Mouse (Mus musculus) CH12.LX (cell line): ENCODE data around the gene Apbb1. TPM values are rescaled to one million over a fixed set of nuclear protein-coding genes. Genes with fewer than 3 reads are reported as not detected.

Experiments used
- DNase-seq: peaks from one replicate; pipeline ENCODE4 v3.0.0-alpha.2; 2013; ENCODE audit errors: extremely low read depth
- H3K27ac ChIP-seq: 2 replicates; pipeline ENCODE4 v1.5.1; 2012; ENCODE audit warnings: low read depth, mild to moderate bottlenecking, control low read depth, moderate library complexity; ENCODE audit not compliant: insufficient read depth
- H3K27me3 ChIP-seq: replicated peaks from 2 replicates; pipeline ENCODE3; 2012; ENCODE audit warnings: inconsistent platforms
- H3K36me3 ChIP-seq, 2 experiments: replicated peaks in 1 of 2; 2 replicates each; pipeline versions ENCODE3 to v1.6.1; 2012; ENCODE audit warnings: inconsistent platforms in 1 of 2, low read length in 1 of 2, mild to moderate bottlenecking in 1 of 2, mixed read lengths in 1 of 2, moderate library complexity in 1 of 2; ENCODE audit not compliant: control insufficient read depth in 1 of 2, insufficient read depth in 1 of 2
- H3K4me1 ChIP-seq, 2 experiments: 2 replicates each; pipeline ENCODE4 v1.6.1; 2012; ENCODE audit warnings: inconsistent platforms in 1 of 2, moderate library complexity in 1 of 2; ENCODE audit not compliant: insufficient read depth in 2 of 2, control insufficient read depth in 1 of 2
- H3K4me2 ChIP-seq: 2 replicates; pipeline ENCODE4 v1.6.1; 2012; ENCODE audit warnings: low read depth, mild to moderate bottlenecking, control low read depth; ENCODE audit not compliant: poor library complexity, insufficient read depth, severe bottlenecking
- H3K4me3 ChIP-seq, 3 experiments: fragments of 150-350 bp in 1 of 3; sonication (generic) in 1 of 3; replicated peaks in 1 of 3; 2 replicates each; pipeline versions ENCODE3 to v1.5.1; 2011 to 2012; ENCODE audit warnings: low read depth in 2 of 3, low read length in 2 of 3, mild to moderate bottlenecking in 2 of 3, moderate library complexity in 2 of 3, control low read depth in 1 of 3, improper control_type of control experiment in 1 of 3, inconsistent platforms in 1 of 3, mixed read lengths in 1 of 3; ENCODE audit not compliant: poor library complexity in 1 of 3
- H3K79me2 ChIP-seq: replicated peaks from 2 replicates; pipeline ENCODE4 v1.6.1; 2012; ENCODE audit warnings: mild to moderate bottlenecking, moderate library complexity; ENCODE audit not compliant: control insufficient read depth, poor library complexity, insufficient read depth, severe bottlenecking; ENCODE audit errors: extremely low read depth
- H3K9ac ChIP-seq: 2 replicates; pipeline ENCODE4 v1.6.1; 2012; ENCODE audit warnings: low read depth, mild to moderate bottlenecking, control low read depth, moderate library complexity; ENCODE audit not compliant: insufficient read depth
- H3K9me3 ChIP-seq: replicated peaks from 2 replicates; pipeline ENCODE3; 2012; ENCODE audit warnings: low read length, inconsistent platforms, mixed read lengths
- BHLHE40 ChIP-seq: IDR thresholded peaks from 2 replicates; pipeline ENCODE4 v1.6.1; 2011; ENCODE audit warnings: mild to moderate bottlenecking, low read depth, low read length, improper control_type of control experiment
- E2F4 ChIP-seq: IDR thresholded peaks from 2 replicates; pipeline ENCODE4 v1.6.1; 2011; ENCODE audit warnings: low read depth, low read length, improper control_type of control experiment; ENCODE audit not compliant: insufficient replicate concordance
- EP300 ChIP-seq: IDR thresholded peaks from 2 replicates; pipeline ENCODE4 v1.6.1; 2011; ENCODE audit warnings: low read length, improper control_type of control experiment
- ETS1 ChIP-seq: conservative IDR thresholded peaks from 2 replicates; pipeline ENCODE4 v1.6.1; 2012; ENCODE audit warnings: low read depth, mild to moderate bottlenecking, inconsistent platforms, low read length, improper control_type of control experiment, moderate library complexity
- GABPA ChIP-seq: IDR thresholded peaks from 2 replicates; pipeline ENCODE4 v1.6.1; 2012; ENCODE audit warnings: low read depth, low read length, improper control_type of control experiment, inconsistent platforms; ENCODE audit not compliant: insufficient replicate concordance
- HCFC1 ChIP-seq: IDR thresholded peaks from 2 replicates; pipeline ENCODE4 v1.6.1; 2012; ENCODE audit warnings: low read depth, mild to moderate bottlenecking, inconsistent platforms, low read length, improper control_type of control experiment
- JUN ChIP-seq: IDR thresholded peaks from 2 replicates; pipeline ENCODE4 v1.6.1; 2011; ENCODE audit warnings: low read depth, mild to moderate bottlenecking, low read length, improper control_type of control experiment, moderate library complexity; ENCODE audit not compliant: insufficient read depth
- JUND ChIP-seq: conservative IDR thresholded peaks from 2 replicates; pipeline ENCODE4 v1.6.1; 2011; ENCODE audit warnings: low read depth, low read length, improper control_type of control experiment
- KAT2A ChIP-seq: IDR thresholded peaks from 2 replicates; pipeline ENCODE4 v1.6.1; 2012; ENCODE audit warnings: low read length, improper control_type of control experiment, inconsistent platforms; ENCODE audit not compliant: insufficient replicate concordance
- MEF2A ChIP-seq: IDR thresholded peaks from 2 replicates; pipeline ENCODE4 v1.6.1; 2014; ENCODE audit warnings: low read depth, mild to moderate bottlenecking, inconsistent platforms, low read length, improper control_type of control experiment, borderline replicate concordance
- MXI1 ChIP-seq: IDR thresholded peaks from 2 replicates; pipeline ENCODE4 v1.6.1; 2011; ENCODE audit warnings: mild to moderate bottlenecking, low read depth, low read length, improper control_type of control experiment
- MYC ChIP-seq: IDR thresholded peaks from 2 replicates; pipeline ENCODE4 v1.6.1; 2011; ENCODE audit warnings: low read depth, mild to moderate bottlenecking, improper control_type of control experiment, low read length
- PAX5 ChIP-seq: IDR thresholded peaks from 2 replicates; pipeline ENCODE4 v1.6.1; 2012; ENCODE audit warnings: low read length, inconsistent platforms, mixed read lengths
- POLR2A ChIP-seq: IDR thresholded peaks from 2 replicates; pipeline ENCODE4 v1.6.1; 2011; ENCODE audit warnings: low read depth, mild to moderate bottlenecking, improper control_type of control experiment, low read length
- RCOR1 ChIP-seq: conservative IDR thresholded peaks from 2 replicates; pipeline ENCODE4 v1.6.1; 2012; ENCODE audit warnings: low read depth, mild to moderate bottlenecking, inconsistent platforms, low read length, improper control_type of control experiment
- USF1 ChIP-seq: IDR thresholded peaks from 2 replicates; pipeline ENCODE4 v1.6.1; 2014; ENCODE audit warnings: low read depth, mild to moderate bottlenecking, inconsistent platforms, low read length, improper control_type of control experiment
- ZNF384 ChIP-seq: IDR thresholded peaks from 2 replicates; pipeline ENCODE4 v1.6.1; 2012; ENCODE audit warnings: low read depth, low read length, improper control_type of control experiment, inconsistent platforms
- dilution Hi-C: fragments of 300-500 bp; cut with MboI; formaldehyde crosslinking; loops from 2 replicates; pipeline ENCODE4 v1.14.3; 2020; ENCODE audit warnings: low sequenced_read_pairs; ENCODE audit not compliant: extremely low pct_unique_long_range_greater_than_20kb, extremely low pct_ligation_motif_present
- in situ Hi-C: fragments of 300-500 bp; cut with MboI; formaldehyde crosslinking; loops from 3 replicates; pipeline ENCODE4 v1.14.3; 2019; ENCODE audit warnings: low sequenced_read_pairs, low pct_ligation_motif_present, low pct_unique_long_range_greater_than_20kb, mixed read lengths
- polyA plus RNA-seq: library from polyadenylated mRNA; unstranded; fragments of >175 nt; gene quantifications from 2 replicates; pipeline ENCODE4 v1.2.1, GENCODE M21; 2012; ENCODE audit warnings: low read depth; ENCODE audit not compliant: insufficient read length
- total RNA-seq, 2 experiments: library from RNA; depleted of rRNA; stranded (reverse); fragments of 300-350 nt in 1 of 2; fragments of >200 nt in 1 of 2; gene quantifications; 2 replicates each; pipeline ENCODE4 v1.2.3; 2012 to 2014

Apbb1 gene
- total and polyA plus RNA-seq, 3 experiments, result 1.2 to 3.2 (median 2.1) TPM

GRCm38 (mm10) chr7:105617810-105618209 lies 36.4 kb upstream of the Apbb1 start:
- in situ Hi-C loops (no loop called here), dilution Hi-C loops (no loop called here)
- Histone ChIP-seq H3K4me2 (no peak overlapping the region), H3K9me3 (no peaks in the 10 kb centered on the region), H3K27ac (no peak overlapping the region), H3K4me3 (no peak overlapping the region), H3K27me3 (no peaks in the 10 kb centered on the region), H3K9ac (no peak overlapping the region), H3K79me2 (no peaks in the 10 kb centered on the region), H3K36me3 (peaks cover 10 to 58% of the 10 kb centered on the region in 2 experiments), H3K4me1 (peaks cover 0 to 4% of the 10 kb centered on the region in 2 experiments; a peak in 1 of 4 replicates)
- DNase-seq, result no peak
- TF ChIP-seq EP300, result no peak
- TF ChIP-seq BHLHE40, result no peak
- no peak for TF ChIP-seq ETS1
- no peak for TF ChIP-seq HCFC1
- no peak for TF ChIP-seq POLR2A
- no peak for TF ChIP-seq GABPA
- no peak for TF ChIP-seq RCOR1
- no peak for TF ChIP-seq PAX5
- TF ChIP-seq JUN, result no peak
- TF ChIP-seq KAT2A, result no peak
- TF ChIP-seq MEF2A, result no peak
- TF ChIP-seq E2F4, result no peak
- no peak for TF ChIP-seq ZNF384

GRCm38 (mm10) chr7:105616561-105616960 lies 35.1 kb upstream of the Apbb1 start:
- H3K4me1 ChIP-seq, result peaks cover 0 to 4% of the 10 kb centered on the region in 2 experiments; a peak in 1 of 4 replicates
- in situ Hi-C loops (no loop called here), dilution Hi-C loops (no loop called here)
- H3K27ac ChIP-seq, result no peak overlapping the region
- no peaks in the 10 kb centered on the region for H3K27me3 ChIP-seq
- H3K4me3 ChIP-seq, result no peak overlapping the region
- no peaks in the 10 kb centered on the region for H3K9me3 ChIP-seq
- H3K79me2 ChIP-seq, result no peaks in the 10 kb centered on the region
- TF ChIP-seq GABPA (no peak), USF1 (no peak), MYC (no peak), MXI1 (no peak), EP300 (no peak), PAX5 (no peak), JUND (no peak), MEF2A (no peak)
- no peak for DNase-seq
- H3K9ac ChIP-seq, result no peak overlapping the region
- H3K36me3 ChIP-seq, result peaks cover 10 to 66% of the 10 kb centered on the region in 2 experiments
- H3K4me2 ChIP-seq, result no peak overlapping the region
